Mouse (Mus musculus) thymus, adult 2 months (tissue): ENCODE results near the gene Secisbp2l.

Experiments
- CTCF ChIP-seq: fragments of 200-500 bp; IDR thresholded peaks from 2 replicates; pipeline ENCODE4 v1.5.1; 2012; ENCODE audit warnings: mild to moderate bottlenecking, control low read depth, low read length, moderate library complexity, borderline replicate concordance; ENCODE audit not compliant: control insufficient read depth, poor library complexity, insufficient read depth; ENCODE audit errors: extremely low read depth
- POLR2A ChIP-seq: fragments of 200-500 bp; IDR thresholded peaks from 2 replicates; pipeline ENCODE4 v1.6.1; 2012; ENCODE audit warnings: mild to moderate bottlenecking, low read length, control low read depth, moderate library complexity; ENCODE audit not compliant: control insufficient read depth, poor library complexity, insufficient read depth; ENCODE audit errors: extremely low read depth

DNA sequence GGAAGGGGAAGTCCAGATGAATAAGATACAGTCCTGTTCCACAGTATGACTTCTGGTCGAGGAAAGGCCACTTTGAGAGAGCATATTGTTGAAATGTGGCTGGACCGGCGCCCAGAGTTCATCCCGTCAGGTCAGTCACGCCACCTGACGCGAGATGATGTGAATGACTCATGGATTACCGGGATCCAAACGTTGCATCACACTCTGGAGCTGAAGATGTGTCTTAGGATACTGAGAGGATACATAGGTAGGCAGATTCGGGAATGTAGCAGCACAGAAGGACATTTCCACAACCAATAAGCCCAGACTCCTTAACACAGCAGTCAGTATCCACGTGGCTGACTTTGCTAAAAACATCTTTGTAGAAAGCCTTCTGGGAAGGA, 10.2 kb upstream of the Secisbp2l start:
- TF ChIP-seq CTCF = no peak
- TF ChIP-seq POLR2A = no peak
